Mouse (Mus musculus) ES-E14 (cell line): Measurements from ENCODE around the gene Slc2a5.

Source experiments
- CHD2 ChIP-seq: IDR thresholded peaks from 2 replicates; pipeline ENCODE4 v1.6.1; 2014; ENCODE audit warnings: mild to moderate bottlenecking, low read depth, low read length, inconsistent platforms
- HCFC1 ChIP-seq: IDR thresholded peaks from 2 replicates; pipeline ENCODE4 v1.6.1; 2012; ENCODE audit warnings: low read length, inconsistent platforms, borderline replicate concordance; ENCODE audit not compliant: insufficient read depth
- MAFK ChIP-seq: IDR thresholded peaks from 2 replicates; pipeline ENCODE4 v1.6.1; 2014; ENCODE audit warnings: mild to moderate bottlenecking, low read depth, low read length, inconsistent platforms; ENCODE audit not compliant: insufficient read depth
- ZC3H11A ChIP-seq: IDR thresholded peaks from 2 replicates; pipeline ENCODE4 v1.6.1; 2012; ENCODE audit warnings: low read depth, mild to moderate bottlenecking, inconsistent platforms, low read length, borderline replicate concordance
- ZNF384 ChIP-seq: IDR thresholded peaks from 2 replicates; pipeline ENCODE4 v1.6.1; 2012; ENCODE audit warnings: low read depth, low read length, inconsistent platforms

GRCm38 (mm10) chr4:150070136-150070535, 48.9 kb upstream of the Slc2a5 start:
- no peak for TF ChIP-seq ZNF384
- no peak for TF ChIP-seq ZC3H11A
- TF ChIP-seq CHD2 = no peak
- TF ChIP-seq HCFC1 = no peak
- TF ChIP-seq MAFK = no peak
